Mouse (Mus musculus): ENCODE results near the gene Micu1.

DNA sequence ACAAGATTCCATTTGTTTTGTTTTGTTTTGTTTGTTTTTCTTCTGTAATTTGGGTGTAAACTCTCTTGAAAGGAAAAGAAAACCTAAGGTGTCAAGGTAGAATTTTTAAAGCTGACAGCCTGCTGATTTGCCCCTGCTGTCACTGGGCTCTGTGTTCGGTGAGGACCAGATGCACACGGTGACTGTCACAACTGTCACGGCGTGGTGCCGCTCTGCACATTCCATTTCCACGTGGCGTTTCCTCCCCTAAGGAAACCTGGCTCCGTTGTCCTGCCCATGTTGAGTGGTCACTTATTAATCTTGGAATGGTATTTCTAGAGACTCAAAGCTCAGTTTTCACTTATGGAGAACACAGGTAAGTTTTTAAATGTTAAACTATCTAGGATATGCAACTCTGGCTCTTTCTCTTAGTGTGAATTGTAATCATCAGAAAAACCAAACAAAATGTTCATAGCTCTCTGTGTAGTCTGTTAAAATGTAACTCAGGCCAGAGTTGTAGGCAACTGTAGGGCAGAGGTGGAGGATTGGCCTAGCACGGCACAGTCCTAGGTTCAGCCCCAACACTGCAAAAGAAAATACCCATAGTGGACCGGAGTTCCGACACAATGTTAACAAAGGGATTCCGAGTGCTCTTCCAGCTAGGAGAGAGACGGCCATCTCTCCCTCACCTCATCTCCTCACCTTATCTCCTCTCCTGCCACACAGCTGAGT is 66.2 kb downstream of the Micu1 start:
- no peak for TF ChIP-seq POLR2A (IDR thresholded peaks at IDR 0.05; ENCODE audit: low read depth, low read length)
- no peak for TF ChIP-seq CTCF (IDR thresholded peaks at IDR 0.05; ENCODE audit: borderline replicate concordance, insufficient read depth, low read length)
